Mouse (Mus musculus) liver, embryonic 14.5 days (tissue): ENCODE results near the gene Gtf2a2.

Experiments used
- CTCF ChIP-seq: IDR thresholded peaks from 2 replicates; pipeline ENCODE4 v1.5.1; 2016; ENCODE audit warnings: antibody characterized with exemption, low read depth, control low read depth
- EP300 ChIP-seq: IDR thresholded peaks from 2 replicates; pipeline ENCODE4 v1.6.1; 2016; ENCODE audit warnings: antibody characterized with exemption, low read depth

DNA sequence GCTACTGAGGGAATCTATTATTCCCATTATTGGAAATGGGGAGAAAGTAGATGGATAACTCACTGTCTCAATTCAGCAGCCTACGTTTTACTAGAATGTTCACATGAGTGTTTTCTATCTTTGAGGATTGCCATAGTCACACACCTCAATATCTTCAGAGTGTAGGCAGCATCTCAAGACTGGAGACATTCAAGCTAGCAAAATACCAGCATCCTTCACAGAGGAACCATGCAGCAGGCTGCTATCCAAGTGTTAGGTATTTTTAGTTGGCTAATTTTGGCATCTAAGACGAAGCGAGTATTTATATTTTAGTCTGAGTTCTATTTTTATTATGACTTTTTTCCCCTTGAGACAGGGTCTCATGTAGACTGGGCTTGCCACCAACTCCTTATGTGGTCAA is 48.0 kb upstream of the Gtf2a2 start:
- TF ChIP-seq CTCF (no peak), EP300 (no peak)
